Mouse (Mus musculus) lung, embryonic 14.5 days (tissue): ENCODE measurements around the gene Ficd. TPM values are rescaled to one million over a fixed set of nuclear protein-coding genes. Genes with fewer than 3 reads are reported as not detected.

ENCODE experiments used
- ATAC-seq: fragments of 200-750 bp; cut with Nextera tagmentation; 2 replicates; pipeline ENCODE4 v1.8.0; 2017; ENCODE audit warnings: mild to moderate bottlenecking, moderate TSS enrichment, moderate library complexity; ENCODE audit not compliant: insufficient read depth
- DNase-seq: peaks from one replicate; pipeline ENCODE4 v3.0.0-alpha.2; 2015
- H3K27ac ChIP-seq: fragments of 300-500 bp; sonication (generic); 2 replicates; pipeline ENCODE4 v1.5.1; 2014; ENCODE audit warnings: low read depth, mild to moderate bottlenecking, moderate library complexity
- H3K27me3 ChIP-seq: fragments of 300-500 bp; sonication (generic); 2 replicates; pipeline ENCODE4 v1.6.1; 2014; ENCODE audit warnings: low read length, control low read depth; ENCODE audit not compliant: insufficient read depth
- H3K36me3 ChIP-seq: fragments of 300-500 bp; sonication (generic); 2 replicates; pipeline ENCODE4 v1.6.1; 2014; ENCODE audit warnings: control low read depth; ENCODE audit not compliant: insufficient read depth
- H3K4me1 ChIP-seq: fragments of 300-500 bp; sonication (generic); 2 replicates; pipeline ENCODE4 v1.6.1; 2014; ENCODE audit warnings: antibody characterized with exemption, control low read depth; ENCODE audit not compliant: insufficient read depth
- H3K4me2 ChIP-seq: fragments of 300-500 bp; sonication (generic); 2 replicates; pipeline ENCODE4 v1.6.1; 2014; ENCODE audit warnings: mild to moderate bottlenecking
- H3K4me3 ChIP-seq: fragments of 300-500 bp; sonication (generic); 2 replicates; pipeline ENCODE4 v1.5.1; 2014; ENCODE audit warnings: low read depth, low read length
- H3K9ac ChIP-seq: fragments of 300-500 bp; sonication (generic); 2 replicates; pipeline ENCODE4 v1.6.1; 2014
- H3K9me3 ChIP-seq: fragments of 300-500 bp; sonication (generic); 2 replicates; pipeline ENCODE4 v1.6.1; 2016; ENCODE audit warnings: low read depth, low read length, control low read depth
- CTCF ChIP-seq: IDR thresholded peaks from 2 replicates; pipeline ENCODE4 v1.5.1; 2016; ENCODE audit warnings: antibody characterized with exemption, low read depth
- WGBS: fragments of 180-500 bp; shearing (Covaris S2); extraction: QIAGEN DNeasy Blood & Tissue Kit; methylation state at CpG from one replicate; pipeline ENCODE4 v1.1.7; 2014; 5-methylcytosine and 5-hydroxymethylcytosine counted together
- polyA plus RNA-seq: library from polyadenylated mRNA; unstranded; fragments of >200 nt; fragmentation: Nextera tagmentation; extraction: Ambion mirVana; gene quantifications from 2 replicates; pipeline ENCODE4 v1.2.1, GENCODE M21; 2014

Ficd gene
- 3.6 and 4.3 TPM in 2 replicates for polyA plus RNA-seq

GRCm38 (mm10) chr5:113735345-113736112 is at the start of gene Ficd:
TSS of gene Ficd (plus strand) at chr5:113735803.
- Histone ChIP-seq H3K27me3 (no peaks in the 10 kb centered on the region), H3K4me3 (peak within 1 kb of the TSS; percentile 64), H3K4me2 (peak within 1 kb of the TSS; percentile 89), H3K36me3 (peaks cover 25% of the 10 kb centered on the region), H3K9me3 (no peaks in the 10 kb centered on the region), H3K9ac (peak within 1 kb of the TSS; percentile 69), H3K27ac (peak within 1 kb of the TSS; percentile 94), H3K4me1 (0 out of 2 replicates have a peak, but pooled peaks cover 9% of the 10 kb centered on the region)
- TF ChIP-seq CTCF = no peak
- DNase-seq = peak; percentile 99
- ATAC-seq = peak; percentile 98
- under 1% methylated on average over 71 of the region's 71 CpGs for WGBS

- Histone ChIP-seq H3K36me3 (no peaks in the 10 kb centered on the region), H3K4me1 (no peaks in the 10 kb centered on the region), H3K27me3 (no peaks in the 10 kb centered on the region), H3K9me3 (no peaks in the 10 kb centered on the region), H3K27ac (no peak overlapping the region), H3K4me2 (no peak overlapping the region), H3K4me3 (no peak overlapping the region), H3K9ac (no peak overlapping the region)
- ATAC-seq (no peak), DNase-seq (no peak)
- WGBS = 73% methylated on average over 5 of the region's 5 CpGs
- TF ChIP-seq CTCF = no peak
Observed at GRCm38 (mm10) chr5:113687514-113687913, 48.1 kb upstream of the Ficd start.

- no peak for ATAC-seq
- no peak for TF ChIP-seq CTCF
- WGBS = 77% methylated on average over 15 of the region's 15 CpGs
- Histone ChIP-seq H3K9me3 (no peaks in the 10 kb centered on the region), H3K36me3 (no peaks in the 10 kb centered on the region), H3K4me1 (0 out of 2 replicates have a peak, but pooled peaks cover under 1% of the 10 kb centered on the region), H3K27me3 (no peaks in the 10 kb centered on the region), H3K4me3 (no peak overlapping the region), H3K9ac (no peak overlapping the region), H3K4me2 (no peak overlapping the region), H3K27ac (no peak overlapping the region)
- DNase-seq = no peak
Observed at GRCm38 (mm10) chr5:113690069-113690548, 45.5 kb upstream of the Ficd start.

- Histone ChIP-seq H3K4me1 (0 out of 2 replicates have a peak, but pooled peaks cover 4% of the 10 kb centered on the region), H3K36me3 (no peaks in the 10 kb centered on the region), H3K9me3 (no peaks in the 10 kb centered on the region), H3K4me3 (no peak overlapping the region), H3K4me2 (no peak overlapping the region), H3K27ac (no peak overlapping the region), H3K9ac (no peak overlapping the region), H3K27me3 (no peaks in the 10 kb centered on the region)
- ATAC-seq (no peak), DNase-seq (no peak)
- WGBS = 88% methylated on average over 2 of the region's 2 CpGs
- TF ChIP-seq CTCF = no peak
Observed at GRCm38 (mm10) chr5:113690866-113691265, 44.7 kb upstream of the Ficd start.

- no peak overlapping the region for H3K9ac ChIP-seq
- H3K9me3 ChIP-seq = no peaks in the 10 kb centered on the region
- H3K4me1 ChIP-seq = 0 out of 2 replicates have a peak, but pooled peaks cover 4% of the 10 kb centered on the region
- H3K27ac ChIP-seq = no peak overlapping the region
- no peak for TF ChIP-seq CTCF
- no peak overlapping the region for H3K4me3 ChIP-seq
- no peaks in the 10 kb centered on the region for H3K27me3 ChIP-seq
- no peak overlapping the region for H3K4me2 ChIP-seq
- no peaks in the 10 kb centered on the region for H3K36me3 ChIP-seq
- DNase-seq = no peak
- 86% methylated on average over 8 of the region's 8 CpGs for WGBS
- ATAC-seq = no peak
Observed at GRCm38 (mm10) chr5:113693196-113693755, 42.3 kb upstream of the Ficd start.

DNA sequence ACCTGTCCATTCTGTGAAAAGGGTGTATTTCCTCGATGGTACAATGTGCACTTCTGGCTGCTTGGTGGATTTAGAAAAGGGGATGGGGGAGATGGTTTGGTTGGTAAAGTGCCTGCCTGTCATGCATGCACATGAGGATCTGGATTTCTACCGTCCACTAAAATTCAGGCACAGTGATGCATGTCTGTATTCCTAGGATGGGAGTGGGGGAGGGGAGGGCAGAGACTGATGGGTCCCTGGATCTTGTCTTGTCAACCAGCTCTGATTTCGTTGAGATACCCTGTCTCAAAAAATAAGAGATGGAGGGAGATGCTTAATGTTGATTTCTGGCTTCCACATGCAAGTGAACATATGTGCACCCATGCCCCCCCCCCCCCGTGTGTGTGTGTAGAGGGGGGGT is 41.6 kb upstream of the Ficd start:
- Histone ChIP-seq H3K27me3 (no peaks in the 10 kb centered on the region), H3K4me1 (0 out of 2 replicates have a peak, but pooled peaks cover 4% of the 10 kb centered on the region), H3K9ac (no peak overlapping the region), H3K9me3 (no peaks in the 10 kb centered on the region), H3K4me2 (no peak overlapping the region), H3K4me3 (no peak overlapping the region), H3K36me3 (no peaks in the 10 kb centered on the region), H3K27ac (no peak overlapping the region)
- TF ChIP-seq CTCF = no peak
- ATAC-seq = no peak
- WGBS = 53% methylated on average over 4 of the region's 4 CpGs
- DNase-seq = no peak

DNA sequence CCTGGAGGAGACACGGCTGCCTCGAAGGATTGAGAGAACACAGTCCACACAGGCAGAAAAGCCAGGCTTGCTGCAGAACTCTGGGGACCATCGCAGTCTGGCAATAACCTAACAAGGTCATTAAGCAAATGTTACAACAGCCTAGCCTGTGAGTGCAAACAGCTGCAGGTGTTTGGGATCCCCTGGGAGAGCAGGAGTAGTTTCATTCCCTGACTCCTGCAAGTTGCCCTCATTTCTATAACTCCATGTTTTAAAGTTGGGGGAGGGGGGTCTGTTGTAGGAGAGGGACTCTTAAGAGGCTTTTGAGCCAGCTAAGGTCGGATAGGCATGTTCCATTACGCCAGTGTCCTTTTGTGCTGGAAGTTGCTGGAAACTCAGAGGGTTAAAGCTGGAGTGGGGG is 41.2 kb upstream of the Ficd start:
- DNase-seq (no peak), ATAC-seq (no peak)
- Histone ChIP-seq H3K36me3 (no peaks in the 10 kb centered on the region), H3K9me3 (no peaks in the 10 kb centered on the region), H3K27me3 (no peaks in the 10 kb centered on the region), H3K9ac (no peak overlapping the region), H3K4me3 (no peak overlapping the region), H3K4me1 (0 out of 2 replicates have a peak, but pooled peaks cover 4% of the 10 kb centered on the region), H3K27ac (no peak overlapping the region), H3K4me2 (no peak overlapping the region)
- 42% methylated on average over 5 of the region's 5 CpGs for WGBS
- no peak for TF ChIP-seq CTCF
